Mouse (Mus musculus): ENCODE results near the gene Cryba1.

DNA sequence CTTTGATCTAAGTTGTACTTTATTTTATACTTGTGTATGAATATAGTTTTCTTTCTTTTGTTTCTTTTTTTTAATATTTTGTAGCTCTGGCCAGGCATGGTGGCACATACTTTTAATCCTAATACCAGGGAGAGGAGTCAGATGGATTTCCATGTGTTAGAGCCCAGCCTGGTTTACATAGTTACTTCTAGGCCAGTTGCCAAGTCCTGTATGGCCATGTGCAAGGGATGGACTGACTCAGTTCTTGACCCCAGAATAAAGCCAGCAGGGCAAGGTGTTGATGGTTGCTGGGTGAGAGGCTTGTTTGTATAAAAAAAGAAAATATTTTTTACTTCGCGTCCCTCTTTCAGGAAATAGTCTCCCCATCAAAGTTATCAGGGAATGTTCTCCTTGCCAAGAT is 52.3 kb downstream of the Cryba1 start:
- TF ChIP-seq CTCF (IDR thresholded peaks at IDR 0.05; ENCODE audit: control insufficient read depth, insufficient read depth, insufficient read length) (no peak), USF1 (IDR thresholded peaks at IDR 0.05; ENCODE audit: low read depth) (no peak), MYOD1 (IDR thresholded peaks at IDR 0.05; ENCODE audit: control insufficient read depth, insufficient read length, low read depth) (no peak), CEBPB (IDR thresholded peaks at IDR 0.05; ENCODE audit: low read depth) (no peak), FOSL1 (IDR thresholded peaks at IDR 0.05; ENCODE audit: insufficient read depth, low read length, poor library complexity, severe bottlenecking) (no peak)

Measured in C2C12 (cell line).